In the genomic region with DNA sequence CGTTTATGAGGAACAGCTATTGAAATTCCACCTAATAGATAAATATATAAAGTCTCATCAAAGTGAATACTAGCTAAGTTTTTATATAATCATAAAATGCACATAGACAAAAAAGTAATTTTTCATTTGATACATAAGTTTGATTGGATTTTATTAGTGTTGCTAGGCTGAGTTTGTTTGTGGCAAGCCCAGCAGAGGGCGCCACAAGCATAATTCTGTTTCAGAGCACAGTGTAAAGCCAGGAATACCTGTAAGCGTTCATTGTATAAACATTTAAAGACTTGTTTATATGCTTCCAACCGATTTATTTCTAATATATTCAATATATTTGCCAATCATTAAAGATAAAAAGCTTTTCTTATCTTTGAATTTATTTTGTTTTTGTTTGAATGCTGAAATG, we compare ENCODE assay signal across 9 mouse cellular contexts. TPM values are rescaled to one million over a fixed set of nuclear protein-coding genes. Genes with fewer than 3 reads are reported as not detected.
A peak's percentile ranks its signal among the peaks of the same experiment; 100 is the strongest.
DNase-seq lines count a peak whose midpoint lies in the region; ATAC-seq and TF ChIP-seq lines count a peak whose summit lies in the region.
"Had no signal": no experiment of that assay in that cellular context is flagged by ENCODE, and none has a peak within 500 bp of the region (broad histone marks: within the 10 kb centered on the region; RNA-seq: fewer than 3 reads in every experiment).

No protein-coding gene starts in this region.

- H3K4me3 ChIP-seq in heart, embryonic 10.5 days: no peak overlapping the region
- H3K4me3 ChIP-seq in layer of hippocampus, adult 2 months: no peak overlapping the region
- H3K4me3 ChIP-seq: embryonic facial prominence, embryonic 15.5 days had no signal

- ATAC-seq in megakaryocyte, adult 5-6 weeks (ENCODE audit: poor library complexity, severe bottlenecking): peak; percentile 52; the same call in 1 of the 2 replicates

- no peaks in the 10 kb centered on the region for H3K36me3 ChIP-seq in heart, embryonic 10.5 days
- H3K36me3 ChIP-seq: embryonic facial prominence, embryonic 15.5 days had no signal

- no peaks in the 10 kb centered on the region for H3K27me3 ChIP-seq in heart, embryonic 10.5 days (ENCODE audit: insufficient read depth, poor library complexity, severe bottlenecking)
- H3K27me3 ChIP-seq: embryonic facial prominence, embryonic 15.5 days had no signal

- no peak overlapping the region for H3K27ac ChIP-seq in heart, embryonic 10.5 days
- no peak overlapping the region for H3K27ac ChIP-seq in layer of hippocampus, adult 2 months
- H3K27ac ChIP-seq: embryonic facial prominence, embryonic 15.5 days had no signal

- no peaks in the 10 kb centered on the region for H3K9me3 ChIP-seq in heart, embryonic 10.5 days
- H3K9me3 ChIP-seq: embryonic facial prominence, embryonic 15.5 days had no signal

- peak; percentile 95 for TF ChIP-seq CTCF in layer of hippocampus, adult 2 months (conservative IDR thresholded peaks at IDR 0.05)

- DNase-seq in heart, postnatal 10 days: peak; percentile 50 to 68
- no peak for DNase-seq in heart, embryonic 10.5 days (ENCODE audit: low spot score)
- DNase-seq in CD8-positive naive resting alpha-beta T cell, adult 2 months (ENCODE audit: low read depth in 2 of 2, low spot score in 2 of 2): peak; percentile 6 to 43
- DNase-seq in adrenal gland, postnatal 10 days: peak; percentile 75
- DNase-seq in embryo, embryonic 11 days: peak; percentile 67
- DNase-seq in layer of hippocampus, adult 2 months (ENCODE audit: low spot score in 2 of 2): peak; percentile 32 to 78
- DNase-seq in thymus, postnatal 4 days: peak; percentile 82

- WGBS in heart, embryonic 10.5 days: 31% methylated on average over 4 of the region's 4 CpGs

- intact Hi-C loops in heart, postnatal 10 days (cut with DNase I): loop anchor here (1.0 to 10.0 kb wide), 5 partner anchors 72 to 948 kb away; no protein-coding TSS in a partner anchor

- H3K4me1 ChIP-seq in heart, embryonic 10.5 days: peaks cover 11% of the 10 kb centered on the region
- H3K4me1 ChIP-seq: embryonic facial prominence, embryonic 15.5 days had no signal

RNA-seq across cellular contexts. Expression of a gene that starts 26.3 kb away (rescaled TPM):
- 1 to 10 TPM; 3.7 to 4.4 TPM for total RNA-seq in heart, postnatal 10 days (2021)
- polyA plus RNA-seq in heart, embryonic 10.5 days (2016; fragmentation: Nextera tagmentation; extraction: Ambion mirVana): 7.7 and 8.4 TPM in 2 replicates
- total RNA-seq in adrenal gland, postnatal 10 days (2021): 1 to 10 TPM; 5.7 to 6.8 TPM
- 10 to 100 TPM; 13.1 to 13.6 TPM for total RNA-seq in layer of hippocampus, adult 2 months (2021)
- total RNA-seq in megakaryocyte, adult 5-6 weeks (2015): 2.8 and 4.2 TPM in 2 replicates
- 2.3 and 3.3 TPM in 2 replicates for total RNA-seq in megakaryocyte, adult 5-6 weeks (2017)

RNA-seq across cellular contexts. Expression of a gene that starts 26.6 kb away (rescaled TPM):
- 100 to 1,000 TPM; 121 to 129 TPM for total RNA-seq in heart, postnatal 10 days (2021)
- 21.8 and 27.3 TPM in 2 replicates for polyA plus RNA-seq in heart, embryonic 10.5 days (2016; fragmentation: Nextera tagmentation; extraction: Ambion mirVana)
- 10 to 100 TPM; 30.9 to 43.6 TPM for total RNA-seq in adrenal gland, postnatal 10 days (2021)
- 100 to 1,000 TPM; 347 to 374 TPM for total RNA-seq in layer of hippocampus, adult 2 months (2021)
- total RNA-seq in megakaryocyte, adult 5-6 weeks (2015): 13.5 and 15.3 TPM in 2 replicates
- total RNA-seq in megakaryocyte, adult 5-6 weeks (2017): 7.9 and 10.3 TPM in 2 replicates
